27 mouse cellular contexts compared by ENCODE assay signal in the genomic region with DNA sequence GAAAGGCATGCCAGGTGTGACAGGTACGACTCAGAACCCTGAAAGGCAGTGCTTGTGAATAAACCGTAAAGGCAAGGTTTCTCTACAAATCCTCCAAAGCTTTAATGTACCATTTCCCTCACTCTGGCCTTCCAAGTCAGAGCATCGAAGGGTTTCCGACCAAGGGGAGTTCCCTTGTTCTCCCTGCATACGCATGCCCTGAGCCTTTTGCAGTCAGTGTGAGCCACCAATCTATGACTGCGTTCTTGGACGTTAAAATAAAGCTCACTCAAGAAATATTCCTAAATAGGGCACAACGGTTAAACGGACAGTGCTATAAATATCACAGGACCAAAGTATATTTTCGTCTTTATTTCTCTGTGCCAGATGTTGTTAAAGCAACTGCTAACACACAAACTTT. TPM values are rescaled to one million over a fixed set of nuclear protein-coding genes. Genes with fewer than 3 reads are reported as not detected.
DNase-seq lines count a peak whose midpoint lies in the region; ATAC-seq lines count a peak whose summit lies in the region.
"Had no signal": no experiment of that assay in that cellular context is flagged by ENCODE, and none has a peak within 500 bp of the region (broad histone marks: within the 10 kb centered on the region; RNA-seq: fewer than 3 reads in every experiment).

No protein-coding gene starts in this region.

- H3K4me1 ChIP-seq in heart, embryonic 15.5 days (replicated peaks), result peaks cover 3% of the 10 kb centered on the region; the same call in 1 of the 2 replicates
- H3K4me1 ChIP-seq in heart, embryonic 11.5 days (ENCODE audit: control insufficient read depth, insufficient read depth, low read length), result no peaks in the 10 kb centered on the region
- H3K4me1 ChIP-seq in lung, embryonic 16.5 days (replicated peaks; ENCODE audit: control insufficient read depth, insufficient read depth, low read length), result no peaks in the 10 kb centered on the region; the same call in 1 of the 2 replicates
- no peaks in the 10 kb centered on the region for H3K4me1 ChIP-seq in stomach, embryonic 15.5 days
- H3K4me1 ChIP-seq: forebrain, embryonic 15.5 days; megakaryocyte, embryonic 14.5 days; neural tube, embryonic 15.5 days had no signal

- no peaks in the 10 kb centered on the region for H3K9me3 ChIP-seq in heart, embryonic 15.5 days (replicated peaks)
- no peaks in the 10 kb centered on the region for H3K9me3 ChIP-seq in heart, embryonic 11.5 days (replicated peaks; ENCODE audit: control insufficient read depth, low read length)
- H3K9me3 ChIP-seq in lung, embryonic 16.5 days (ENCODE audit: control insufficient read depth, low read length), result no peaks in the 10 kb centered on the region
- H3K9me3 ChIP-seq in stomach, embryonic 15.5 days, result no peaks in the 10 kb centered on the region
- H3K9me3 ChIP-seq: embryonic facial prominence, embryonic 13.5 days; forebrain, embryonic 10.5 days; forebrain, embryonic 15.5 days; heart, embryonic 10.5 days; hindbrain, embryonic 13.5 days; limb, embryonic 13.5 days; neural tube, embryonic 15.5 days had no signal

- H3K9ac ChIP-seq in heart, embryonic 15.5 days, result no peak overlapping the region
- no peak overlapping the region for H3K9ac ChIP-seq in heart, embryonic 11.5 days (ENCODE audit: low read depth, low read length)
- no peak overlapping the region for H3K9ac ChIP-seq in lung, embryonic 16.5 days (ENCODE audit: low read length)
- H3K9ac ChIP-seq in stomach, embryonic 15.5 days, result no peak overlapping the region
- H3K9ac ChIP-seq: embryonic facial prominence, embryonic 13.5 days; forebrain, embryonic 15.5 days; hindbrain, embryonic 13.5 days; limb, embryonic 13.5 days; neural tube, embryonic 15.5 days had no signal

- no peaks in the 10 kb centered on the region for H3K36me3 ChIP-seq in heart, embryonic 15.5 days
- no peaks in the 10 kb centered on the region for H3K36me3 ChIP-seq in heart, embryonic 11.5 days (ENCODE audit: control insufficient read depth, insufficient read depth, low read length)
- H3K36me3 ChIP-seq in lung, embryonic 16.5 days (ENCODE audit: control insufficient read depth, insufficient read depth, low read length), result no peaks in the 10 kb centered on the region
- no peaks in the 10 kb centered on the region for H3K36me3 ChIP-seq in stomach, embryonic 15.5 days
- H3K36me3 ChIP-seq: embryonic facial prominence, embryonic 13.5 days; forebrain, embryonic 10.5 days; forebrain, embryonic 15.5 days; heart, embryonic 10.5 days; hindbrain, embryonic 13.5 days; limb, embryonic 13.5 days; neural tube, embryonic 15.5 days had no signal

- no peak overlapping the region for H3K4me3 ChIP-seq in heart, embryonic 15.5 days
- no peak overlapping the region for H3K4me3 ChIP-seq in heart, embryonic 11.5 days (ENCODE audit: low read depth, low read length)
- H3K4me3 ChIP-seq in lung, embryonic 16.5 days (ENCODE audit: low read length), result no peak overlapping the region
- no peak overlapping the region for H3K4me3 ChIP-seq in stomach, embryonic 15.5 days (replicated peaks)
- H3K4me3 ChIP-seq: embryonic facial prominence, embryonic 13.5 days; forebrain, embryonic 10.5 days; forebrain, embryonic 15.5 days; heart, embryonic 10.5 days; hindbrain, embryonic 13.5 days; limb, embryonic 13.5 days; megakaryocyte, embryonic 14.5 days; neural tube, embryonic 15.5 days had no signal

- no peak for DNase-seq in lung, adult 18-20 months
- DNase-seq in ovary, postnatal 14 days (ENCODE audit: low spot score), result no peak
- DNase-seq: adrenal gland, adult 2 months; adrenal gland, postnatal 36 days; B cell, adult 2 months; cerebellum, adult 18-20 months; cerebellum, postnatal 10 days; heart, postnatal 4 days; kidney, adult 2 months; kidney, postnatal 4 days; midbrain, embryonic 14.5 days; right cerebral cortex, postnatal 25 days; spleen, adult 18-20 months had no signal

- no peak for ATAC-seq in heart, embryonic 15.5 days (replicated peaks; ENCODE audit: insufficient number of reproducible peaks, insufficient read depth, low FRiP score, low read depth)
- ATAC-seq in heart, embryonic 11.5 days (replicated peaks; ENCODE audit: insufficient number of reproducible peaks, low FRiP score, low TSS enrichment), result no peak
- ATAC-seq in lung, embryonic 16.5 days (ENCODE audit: low read depth), result no peak
- no peak for ATAC-seq in stomach, embryonic 15.5 days (ENCODE audit: insufficient read depth, low FRiP score, low read depth)
- ATAC-seq: activated CD4-positive, CD25-positive, alpha-beta regulatory T cell, adult 4 months; forebrain, embryonic 15.5 days had no signal

- H3K27me3 ChIP-seq in heart, embryonic 15.5 days, result no peaks in the 10 kb centered on the region
- no peaks in the 10 kb centered on the region for H3K27me3 ChIP-seq in heart, embryonic 11.5 days (ENCODE audit: control insufficient read depth, insufficient read depth, low read length)
- no peaks in the 10 kb centered on the region for H3K27me3 ChIP-seq in lung, embryonic 16.5 days (ENCODE audit: control insufficient read depth, insufficient read depth, low read depth, low read length)
- H3K27me3 ChIP-seq in stomach, embryonic 15.5 days (replicated peaks), result no peaks in the 10 kb centered on the region
- H3K27me3 ChIP-seq: embryonic facial prominence, embryonic 13.5 days; forebrain, embryonic 15.5 days; hindbrain, embryonic 13.5 days; limb, embryonic 13.5 days; megakaryocyte, embryonic 14.5 days; neural tube, embryonic 15.5 days had no signal

- no peak overlapping the region for H3K4me2 ChIP-seq in heart, embryonic 15.5 days
- no peak overlapping the region for H3K4me2 ChIP-seq in heart, embryonic 11.5 days
- no peak overlapping the region for H3K4me2 ChIP-seq in lung, embryonic 16.5 days (ENCODE audit: low read depth, low read length)
- no peak overlapping the region for H3K4me2 ChIP-seq in stomach, embryonic 15.5 days
- H3K4me2 ChIP-seq: embryonic facial prominence, embryonic 13.5 days; forebrain, embryonic 15.5 days; hindbrain, embryonic 13.5 days; limb, embryonic 13.5 days; liver, embryonic 11.5 days; neural tube, embryonic 15.5 days had no signal

- 65% methylated on average over 10 of the region's 10 CpGs for WGBS in heart, embryonic 15.5 days
- WGBS in heart, embryonic 11.5 days (ENCODE audit: insufficient replicate concordance), result 71% methylated on average over 10 of the region's 10 CpGs
- 69% methylated on average over 10 of the region's 10 CpGs for WGBS in lung, embryonic 16.5 days
- WGBS in stomach, embryonic 15.5 days, result 65% methylated on average over 10 of the region's 10 CpGs

- peak overlapping the region; percentile 23; the same call in 1 of the 2 replicates for H3K27ac ChIP-seq in heart, embryonic 15.5 days
- no peak overlapping the region for H3K27ac ChIP-seq in heart, embryonic 11.5 days (ENCODE audit: low read depth, low read length)
- peak overlapping the region; percentile 60; the same call in 1 of the 2 replicates for H3K27ac ChIP-seq in lung, embryonic 16.5 days (ENCODE audit: low read length)
- peak overlapping the region; percentile 38; the same call in 1 of the 2 replicates for H3K27ac ChIP-seq in stomach, embryonic 15.5 days
- H3K27ac ChIP-seq: embryonic facial prominence, embryonic 13.5 days; forebrain, embryonic 10.5 days; forebrain, embryonic 15.5 days; heart, embryonic 10.5 days; hindbrain, embryonic 13.5 days; limb, embryonic 13.5 days; neural tube, embryonic 15.5 days had no signal

RNA-seq across cellular contexts. Expression of a gene that starts 51.7 kb away (rescaled TPM):
- 11.9 and 15.1 TPM in 2 replicates for polyA plus RNA-seq in heart, embryonic 15.5 days (2015; fragmentation: Nextera tagmentation; extraction: Ambion mirVana)
- 21.8 and 25.6 TPM in 2 replicates for polyA plus RNA-seq in heart, embryonic 11.5 days (2014; fragmentation: Nextera tagmentation; extraction: Ambion mirVana)
- 9.1 and 12.1 TPM in 2 replicates for polyA plus RNA-seq in lung, embryonic 16.5 days (2015; fragmentation: Nextera tagmentation; extraction: Ambion mirVana)
- 28.0 and 33.2 TPM in 2 replicates for polyA plus RNA-seq in stomach, embryonic 15.5 days (2015; fragmentation: Nextera tagmentation; extraction: Ambion mirVana)
